15 mouse cellular contexts compared by ENCODE assay signal in the genomic region with DNA sequence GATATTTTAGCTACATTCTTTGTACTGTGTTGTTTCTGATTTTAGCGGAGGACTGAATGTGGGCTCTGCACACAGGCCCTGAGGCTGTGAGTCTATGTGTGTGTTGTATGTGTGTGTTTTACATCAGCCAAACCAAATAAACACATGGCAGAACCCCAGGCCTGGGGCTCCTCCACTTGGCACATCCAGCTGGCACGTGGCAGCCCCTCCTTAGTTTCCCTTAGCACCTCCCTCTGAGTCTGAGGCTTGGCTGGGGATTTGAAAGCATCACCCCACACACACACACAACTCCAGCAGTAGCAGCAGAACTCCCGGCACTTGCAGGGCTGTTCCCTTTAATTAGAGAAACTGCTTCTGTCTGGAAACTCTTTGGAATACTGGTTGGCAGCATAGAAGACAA.
DNase-seq lines count a peak whose midpoint lies in the region; ATAC-seq lines count a peak whose summit lies in the region.
"Had no signal": no experiment of that assay in that cellular context is flagged by ENCODE, and none has a peak within 500 bp of the region (broad histone marks: within the 10 kb centered on the region; RNA-seq: fewer than 3 reads in every experiment).

No protein-coding gene starts in this region.

- peaks cover 13% of the 10 kb centered on the region; the same call in 1 of the 2 replicates for H3K4me1 ChIP-seq in embryonic facial prominence, embryonic 13.5 days
- peaks cover 5% of the 10 kb centered on the region for H3K4me1 ChIP-seq in embryonic facial prominence, embryonic 10.5 days
- H3K4me1 ChIP-seq: intestine, embryonic 15.5 days; neural tube, embryonic 12.5 days had no signal

- no peaks in the 10 kb centered on the region for H3K9me3 ChIP-seq in embryonic facial prominence, embryonic 13.5 days
- H3K9me3 ChIP-seq in embryonic facial prominence, embryonic 10.5 days = no peaks in the 10 kb centered on the region
- H3K9me3 ChIP-seq: intestine, embryonic 15.5 days; neural tube, embryonic 12.5 days had no signal

- H3K36me3 ChIP-seq in embryonic facial prominence, embryonic 13.5 days = no peaks in the 10 kb centered on the region
- H3K36me3 ChIP-seq in embryonic facial prominence, embryonic 10.5 days (replicated peaks) = no peaks in the 10 kb centered on the region
- H3K36me3 ChIP-seq: intestine, embryonic 15.5 days; neural tube, embryonic 12.5 days had no signal

- no peak overlapping the region for H3K4me2 ChIP-seq in embryonic facial prominence, embryonic 13.5 days
- H3K4me2 ChIP-seq: intestine, embryonic 15.5 days; neural tube, embryonic 12.5 days had no signal

- peak; percentile 84 for ATAC-seq in embryonic facial prominence, embryonic 13.5 days (ENCODE audit: insufficient number of reproducible peaks, insufficient read depth, low FRiP score, low TSS enrichment, low read depth)
- 0 out of 2 replicates have a peak, but pooled peaks have one; percentile 10 for ATAC-seq in megakaryocyte, adult 5-6 weeks (ENCODE audit: poor library complexity, severe bottlenecking)
- ATAC-seq: intestine, embryonic 15.5 days had no signal

- WGBS in embryonic facial prominence, embryonic 13.5 days = 21% methylated on average over 3 of the region's 3 CpGs
- WGBS in embryonic facial prominence, embryonic 10.5 days = 33% methylated on average over 3 of the region's 3 CpGs

- H3K27ac ChIP-seq in embryonic facial prominence, embryonic 13.5 days = no peak overlapping the region; the same call in 1 of the 2 replicates
- no peak overlapping the region for H3K27ac ChIP-seq in embryonic facial prominence, embryonic 10.5 days (replicated peaks)
- H3K27ac ChIP-seq: intestine, embryonic 15.5 days; neural tube, embryonic 12.5 days had no signal

- H3K4me3 ChIP-seq in embryonic facial prominence, embryonic 13.5 days = no peak overlapping the region
- no peak overlapping the region for H3K4me3 ChIP-seq in embryonic facial prominence, embryonic 10.5 days
- H3K4me3 ChIP-seq: intestine, embryonic 15.5 days; neural tube, embryonic 12.5 days had no signal

- DNase-seq in embryonic facial prominence, embryonic 10.5 days (ENCODE audit: low spot score) = no peak
- DNase-seq in layer of hippocampus, postnatal 14 days (ENCODE audit: low spot score in 2 of 2) = peak; percentile 4 to 7
- no peak for DNase-seq in layer of hippocampus, adult 9-10 months (ENCODE audit: low spot score)
- DNase-seq in right cerebral cortex, postnatal 10 days (ENCODE audit: low spot score in 2 of 2) = peak; percentile 36
- DNase-seq in right cerebral cortex, adult 18-20 months = no peak
- no peak for DNase-seq in urinary bladder, postnatal 10 days (ENCODE audit: low spot score)
- DNase-seq: adrenal gland, postnatal 25 days; cerebellum, adult 11-12 months; embryo, embryonic 11 days; kidney, postnatal 25 days; thymus, postnatal 36 days had no signal

- H3K27me3 ChIP-seq in embryonic facial prominence, embryonic 13.5 days = peaks cover 13% of the 10 kb centered on the region
- no peaks in the 10 kb centered on the region for H3K27me3 ChIP-seq in embryonic facial prominence, embryonic 10.5 days (replicated peaks; ENCODE audit: low read depth, poor library complexity, severe bottlenecking)
- H3K27me3 ChIP-seq: intestine, embryonic 15.5 days; neural tube, embryonic 12.5 days had no signal

- no peak overlapping the region for H3K9ac ChIP-seq in embryonic facial prominence, embryonic 13.5 days
- H3K9ac ChIP-seq: intestine, embryonic 15.5 days; neural tube, embryonic 12.5 days had no signal

Comparison
In these comparisons a context has a peak if more than half of its experiments do, and no peak if none do; other contexts are left out.
1. DNase-seq: peak in layer of hippocampus, postnatal 14 days (2 of 2) and right cerebral cortex, postnatal 10 days (2 of 2); none in embryonic facial prominence, embryonic 10.5 days (single experiment), layer of hippocampus, adult 9-10 months (single experiment), right cerebral cortex, adult 18-20 months (single experiment) and urinary bladder, postnatal 10 days (single experiment).